Mouse (Mus musculus) megakaryocyte-erythroid progenitor cell, adult 5 weeks (primary cell): ENCODE data around the gene Fut7. TPM values are rescaled to one million over a fixed set of nuclear protein-coding genes. Genes with fewer than 3 reads are reported as not detected.

Experiments
- polyA plus RNA-seq: library from polyadenylated mRNA; stranded (reverse); fragments of >175 nt; gene quantifications from 2 replicates; pipeline ENCODE4 v1.2.3, GENCODE M21; 2012

The Fut7 gene
- polyA plus RNA-seq = 19.2 and 28.1 TPM in 2 replicates

DNA sequence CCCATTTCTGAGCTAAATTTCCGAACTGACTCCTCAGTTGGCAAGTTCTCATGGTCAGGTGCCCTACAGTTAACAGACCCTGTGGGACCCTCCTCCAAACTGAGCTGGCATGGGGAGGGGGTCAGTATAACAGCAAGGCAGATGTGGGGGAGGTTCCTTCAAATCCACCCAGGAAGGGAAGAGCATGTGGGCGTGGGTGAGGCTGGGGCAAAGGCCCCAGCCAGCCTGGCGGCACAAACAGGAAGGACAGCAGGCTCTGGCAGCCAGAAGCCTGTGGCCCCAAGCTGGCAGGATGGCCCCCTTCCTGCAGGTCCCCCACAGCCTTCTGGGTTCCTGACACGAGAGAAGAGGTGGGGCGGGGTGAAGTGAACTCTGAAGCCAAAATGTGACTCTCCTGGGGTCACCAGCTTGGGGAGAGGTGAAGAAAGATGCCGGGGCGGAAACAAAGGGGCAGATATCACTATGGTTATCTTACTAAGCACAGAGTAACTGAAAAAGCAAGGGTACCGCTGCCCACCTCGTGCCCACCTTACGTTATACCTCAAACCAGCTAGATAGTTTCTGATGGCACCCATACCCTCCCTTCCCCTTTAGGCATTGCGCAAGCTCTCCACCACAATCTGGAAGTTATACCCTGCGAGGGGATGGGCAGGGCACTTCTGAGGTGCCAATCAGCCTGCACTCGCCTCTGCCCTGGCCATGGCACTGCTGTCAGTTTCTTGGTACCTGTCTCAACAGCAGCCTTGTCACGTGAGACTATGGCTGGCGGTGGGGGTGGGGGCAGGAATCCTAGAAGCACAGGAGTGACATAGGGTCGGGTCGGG, at the start of gene Fut7:
Fut7 (plus strand) TSS at position 681 of the 824 bp plus-strand sequence.

DNA sequence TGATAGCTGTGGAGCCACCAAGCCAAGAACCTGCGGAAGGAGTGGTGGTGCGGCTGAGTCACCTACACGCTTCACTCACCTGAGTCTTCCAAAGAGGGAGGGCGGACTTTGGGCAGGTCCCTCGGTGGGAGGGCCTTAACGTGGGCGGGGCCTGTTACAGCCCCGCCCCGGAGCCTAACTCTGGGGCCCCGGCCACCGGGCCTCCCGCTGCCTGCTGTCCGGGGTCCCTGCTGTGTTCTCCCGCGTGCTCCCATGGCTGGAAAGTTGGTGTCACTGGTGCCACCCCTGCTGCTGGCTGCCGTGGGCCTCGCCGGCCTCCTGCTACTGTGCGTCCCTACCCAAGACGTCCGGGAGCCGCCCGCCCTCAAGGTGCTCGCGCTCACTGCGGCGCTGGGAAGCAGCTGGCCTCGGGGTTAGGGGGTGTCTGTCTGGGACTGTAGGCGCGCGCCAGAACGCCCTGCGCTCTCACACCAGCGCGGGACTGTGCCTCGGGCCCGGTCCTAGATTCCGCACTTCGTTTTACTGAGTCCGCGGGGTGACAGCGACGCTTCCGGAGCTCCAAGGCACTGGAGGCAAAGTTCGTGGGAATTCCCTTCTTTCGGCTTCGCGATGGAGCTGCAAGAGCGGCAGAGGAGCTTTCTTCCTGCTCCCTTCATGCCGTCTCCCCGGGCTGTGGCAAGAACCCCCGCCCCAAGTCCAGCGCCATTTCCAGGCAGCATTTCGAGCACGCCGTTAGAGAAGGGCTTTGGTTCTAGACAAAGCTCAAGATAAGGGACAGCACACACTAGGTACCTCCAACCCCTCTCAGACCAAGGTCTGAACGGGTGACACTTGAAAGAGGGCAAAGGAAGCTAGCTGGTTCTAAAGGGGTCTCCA, 27.1 kb upstream of the Fut7 start, which contains the start of gene Entpd2:
Entpd2 (plus strand) TSS at position 154 of the 876 bp plus-strand sequence.

DNA sequence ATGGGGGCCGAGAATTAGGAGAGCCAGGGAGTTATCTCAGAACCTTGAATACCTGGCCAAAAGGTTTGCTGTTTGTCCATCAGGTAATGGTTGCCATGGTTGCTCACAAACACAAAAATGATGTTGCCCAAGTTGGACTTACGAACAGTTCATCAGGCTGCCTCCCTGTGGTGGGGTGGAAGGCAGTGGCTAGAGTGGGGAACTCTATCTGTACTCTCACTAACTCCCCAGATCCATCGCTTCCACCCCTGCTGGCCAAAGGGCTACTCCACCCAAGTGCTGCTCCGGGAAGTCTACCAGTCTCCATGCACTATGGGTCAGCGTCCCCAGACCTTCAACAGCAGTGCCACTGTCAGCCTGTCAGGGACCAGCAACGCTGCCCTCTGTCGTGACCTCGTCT, 24.0 kb upstream of the Fut7 start, which contains the start of gene Npdc1:
Npdc1 (plus strand) TSS at position 301 of the 400 bp plus-strand sequence.

DNA sequence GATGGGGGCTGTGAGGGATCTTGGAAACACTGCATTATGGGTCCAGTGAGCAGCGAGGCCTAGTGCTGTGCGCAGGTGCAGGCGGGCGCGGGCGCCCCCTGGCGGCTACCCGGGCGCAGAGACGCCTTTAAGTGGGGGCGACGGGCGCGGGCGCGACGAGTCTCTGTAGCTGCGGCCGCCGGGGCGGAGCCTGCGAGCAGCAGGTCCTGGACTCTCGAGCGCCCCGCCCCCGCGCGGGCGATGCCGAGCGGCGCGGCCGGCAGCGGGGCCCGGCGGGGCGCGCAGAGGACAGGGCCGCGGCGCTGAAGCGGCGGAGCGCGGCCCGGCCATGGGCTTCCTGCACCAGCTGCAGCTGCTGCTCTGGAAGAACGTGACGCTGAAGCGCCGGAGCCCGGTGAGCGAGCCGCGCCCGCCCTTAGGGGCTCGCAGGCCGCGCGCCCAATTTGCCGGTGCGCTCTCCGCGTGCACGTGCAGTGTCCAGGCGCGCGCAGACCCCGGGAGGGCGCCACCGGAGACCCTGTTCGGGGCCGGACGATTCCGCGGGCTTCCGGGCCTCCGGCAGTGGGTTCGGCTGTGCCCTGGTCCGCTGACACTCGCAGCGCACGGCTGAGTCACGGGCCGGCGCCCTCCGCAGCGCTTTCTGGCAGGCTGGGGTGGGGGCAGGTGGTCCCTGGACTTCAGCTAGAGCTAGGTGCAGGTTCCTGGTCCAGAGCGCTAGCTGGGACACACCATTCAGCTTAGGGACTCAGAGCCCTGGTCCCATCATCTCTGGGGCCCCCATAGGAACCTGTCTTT, 5.6 kb downstream of the Fut7 start, which contains the start of gene Abca2:
Abca2 (plus strand) TSS at position 262 of the 795 bp plus-strand sequence.

DNA sequence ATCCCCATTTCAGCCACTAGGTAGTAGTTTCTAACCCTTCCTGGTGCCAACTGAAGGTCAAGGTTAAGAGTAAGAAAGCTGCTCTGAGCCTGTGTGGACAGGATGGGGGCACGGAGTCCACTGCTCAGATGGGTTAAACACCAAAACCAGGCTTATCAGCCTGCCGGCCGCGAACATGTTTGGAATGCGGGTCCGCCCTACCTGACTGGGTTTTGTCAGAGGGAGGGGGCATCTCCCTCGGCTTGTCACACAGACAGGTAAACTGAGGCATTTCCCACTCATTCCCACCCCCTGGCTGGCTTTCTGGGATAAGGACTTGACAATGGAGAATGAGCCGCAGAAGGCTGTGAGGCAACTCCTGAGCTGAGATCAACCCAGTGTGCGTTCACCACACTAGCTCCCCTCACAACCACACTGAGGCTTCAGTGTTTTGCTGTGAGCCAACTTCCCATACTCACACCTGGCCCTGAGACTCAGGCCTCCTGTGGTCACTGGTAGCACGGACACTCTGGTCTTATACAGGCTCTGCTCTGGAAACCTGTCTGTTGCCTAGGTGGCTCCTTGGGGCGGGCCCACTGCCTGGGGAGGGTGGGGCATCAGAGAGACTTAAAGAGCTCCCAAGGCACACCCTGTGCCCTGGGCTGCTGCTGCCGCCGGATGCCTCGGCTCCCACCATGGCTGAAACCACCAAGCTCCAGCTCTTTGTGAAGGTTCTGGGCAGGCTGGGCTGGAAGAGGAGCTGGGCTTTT, 33.3 kb downstream of the Fut7 start, which contains the start of gene Clic3:
Clic3 (plus strand) TSS at position 634 of the 749 bp plus-strand sequence.

DNA sequence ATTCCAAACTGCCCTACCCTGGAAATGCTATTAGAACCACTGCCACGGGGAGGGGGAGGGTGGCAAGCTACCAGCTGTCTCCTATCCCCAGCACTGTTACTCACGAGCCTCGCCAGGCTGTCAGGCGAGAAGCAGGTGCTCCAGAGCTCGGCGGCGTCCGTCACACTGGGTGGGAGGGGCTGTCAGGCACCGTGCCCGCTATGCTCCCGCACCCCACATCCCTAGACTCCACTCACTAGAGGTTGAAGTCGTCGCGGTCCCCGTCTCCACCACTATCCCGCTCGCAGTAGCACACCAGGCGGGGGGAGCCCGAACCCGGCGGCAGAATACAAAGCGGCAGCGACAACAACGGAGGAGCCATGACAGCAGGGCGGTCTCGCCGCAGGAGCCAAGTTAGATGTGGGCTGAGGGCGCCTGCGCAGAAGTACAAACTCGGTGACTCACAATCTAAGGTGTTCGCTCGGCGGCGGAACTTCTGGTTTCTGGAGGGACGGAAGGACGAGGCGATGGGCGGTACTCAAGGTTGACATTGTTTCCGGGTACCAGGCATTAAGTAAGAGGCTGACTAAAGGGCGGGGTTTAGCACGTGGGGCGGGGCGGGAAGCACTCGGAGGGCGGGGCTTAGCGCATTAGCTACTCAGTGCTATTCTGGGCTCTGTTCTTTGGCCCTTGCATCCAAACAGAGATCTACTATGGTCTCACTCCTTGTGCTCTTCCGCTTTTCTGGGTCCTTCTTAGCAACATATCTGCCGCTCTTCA, 37.7 kb downstream of the Fut7 start, which contains the start of gene Paxx:
Paxx (minus strand) TSS at position 544 of the 759 bp plus-strand sequence.

DNA sequence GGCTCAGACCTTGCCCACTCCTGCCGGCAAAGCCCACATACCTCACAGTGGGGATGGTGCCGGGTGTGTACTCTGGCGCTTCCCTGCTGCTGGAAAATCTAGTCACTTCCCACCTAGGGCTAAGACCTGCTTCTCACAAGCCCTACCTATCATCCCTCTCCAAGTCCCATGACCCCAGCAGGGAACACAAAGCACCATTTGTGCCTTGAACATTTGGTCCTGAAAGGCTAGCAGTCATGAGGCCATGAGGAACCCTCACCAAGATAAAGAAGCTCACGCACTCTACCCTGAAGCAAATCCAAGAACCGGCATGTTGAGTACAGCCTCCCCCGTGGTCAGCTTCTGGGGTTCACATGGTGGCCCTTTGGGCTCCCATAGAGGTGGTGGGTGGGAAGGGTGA, 46.9 kb downstream of the Fut7 start, which contains the start of gene Ptgds:
Ptgds (minus strand) TSS at position 78 of the 400 bp plus-strand sequence.

Other genes starting within 250 kb of the Fut7 start
- 4.1 and 6.7 TPM in 2 replicates for gene Nrarp, start 242.5 kb upstream of the Fut7 start, polyA plus RNA-seq
- gene Tor4a, start 226.4 kb upstream of the Fut7 start, polyA plus RNA-seq = 8.8 and 14.5 TPM in 2 replicates
- 26.8 and 30.3 TPM in 2 replicates for gene Nelfb, start 211.8 kb upstream of the Fut7 start, polyA plus RNA-seq
- gene Stpg3, start 208.6 kb upstream of the Fut7 start, polyA plus RNA-seq = 0.09 and 0.26 TPM in 2 replicates
- 0.07 and 0.15 TPM in 2 replicates for gene Fam166a, start 204.5 kb upstream of the Fut7 start, polyA plus RNA-seq
- gene Tubb4b, start 198.6 kb upstream of the Fut7 start, polyA plus RNA-seq = 382 and 509 TPM in 2 replicates
- gene Slc34a3, start 188.9 kb upstream of the Fut7 start, polyA plus RNA-seq = not detected in 2 replicates
- gene Rnf224, start 186.5 kb upstream of the Fut7 start, polyA plus RNA-seq = 0.12 and 0.18 TPM in 2 replicates
- 8.5 and 13.7 TPM in 2 replicates for gene Rnf208, start 181.0 kb upstream of the Fut7 start, polyA plus RNA-seq
- 0.22 TPM in 1 of 2 replicates, not detected in the other for gene Cysrt1, start 180.8 kb upstream of the Fut7 start, polyA plus RNA-seq
- gene AL732309.1, start 176.4 kb upstream of the Fut7 start, polyA plus RNA-seq = 2.8 TPM in 1 of 2 replicates, not detected in the other
- 7.3 and 8.5 TPM in 2 replicates for gene Tmem203, start 167.8 kb upstream of the Fut7 start, polyA plus RNA-seq
- 58.1 and 64.5 TPM in 2 replicates for gene Tprn, start 160.6 kb upstream of the Fut7 start, polyA plus RNA-seq
- 223 and 227 TPM in 2 replicates for gene Ssna1, start 150.8 kb upstream of the Fut7 start, polyA plus RNA-seq
- gene Anapc2, start 150.8 kb upstream of the Fut7 start, polyA plus RNA-seq = 23.1 and 24.8 TPM in 2 replicates
- gene Tmem210, start 135.1 kb upstream of the Fut7 start, polyA plus RNA-seq = not detected in 2 replicates
- not detected in 2 replicates for gene Lrrc26, start 133.4 kb upstream of the Fut7 start, polyA plus RNA-seq
- gene Grin1, start 104.1 kb upstream of the Fut7 start, polyA plus RNA-seq = 0.01 and 0.02 TPM in 2 replicates
- 27.2 and 28.1 TPM in 2 replicates for gene Man1b1, start 90.9 kb upstream of the Fut7 start, polyA plus RNA-seq
- gene Dpp7, start 66.9 kb upstream of the Fut7 start, polyA plus RNA-seq = 6.3 and 7.2 TPM in 2 replicates
- gene Uap1l1, start 57.6 kb upstream of the Fut7 start, polyA plus RNA-seq = 16.7 and 24.2 TPM in 2 replicates
- 35.8 and 46.8 TPM in 2 replicates for gene Sapcd2, start 50.9 kb upstream of the Fut7 start, polyA plus RNA-seq
- 0.09 and 0.39 TPM in 2 replicates for gene Entpd2, start 27.4 kb upstream of the Fut7 start, polyA plus RNA-seq
- 2.3 and 6.0 TPM in 2 replicates for gene Npdc1, start 23.9 kb upstream of the Fut7 start, polyA plus RNA-seq
- 58.0 and 85.3 TPM in 2 replicates for gene Abca2, start 5.4 kb downstream of the Fut7 start, polyA plus RNA-seq
- gene Clic3, start 33.6 kb downstream of the Fut7 start, polyA plus RNA-seq = 0.61 TPM in 1 of 2 replicates, not detected in the other
- gene Paxx, start 37.8 kb downstream of the Fut7 start, polyA plus RNA-seq = 81.2 and 90.9 TPM in 2 replicates
- 0.83 and 1.2 TPM in 2 replicates for gene Ptgds, start 46.8 kb downstream of the Fut7 start, polyA plus RNA-seq
- not detected in 2 replicates for gene Lcn12, start 70.6 kb downstream of the Fut7 start, polyA plus RNA-seq
- 39.7 and 48.0 TPM in 2 replicates for gene Fbxw5, start 77.5 kb downstream of the Fut7 start, polyA plus RNA-seq
- gene C8g, start 78.5 kb downstream of the Fut7 start, polyA plus RNA-seq = 0.13 and 0.45 TPM in 2 replicates
- 11.8 and 12.9 TPM in 2 replicates for gene Traf2, start 123.7 kb downstream of the Fut7 start, polyA plus RNA-seq
- gene Edf1, start 134.6 kb downstream of the Fut7 start, polyA plus RNA-seq = 607 and 733 TPM in 2 replicates
- gene Mamdc4, start 151.6 kb downstream of the Fut7 start, polyA plus RNA-seq = 2.5 and 2.7 TPM in 2 replicates
- gene Phpt1, start 152.0 kb downstream of the Fut7 start, polyA plus RNA-seq = 14.1 and 16.5 TPM in 2 replicates
- gene Ajm1, start 158.5 kb downstream of the Fut7 start, polyA plus RNA-seq = 0.37 and 0.81 TPM in 2 replicates
- gene Rabl6, start 185.3 kb downstream of the Fut7 start, polyA plus RNA-seq = 76.2 and 87.1 TPM in 2 replicates
- not detected in 2 replicates for gene Ccdc183, start 194.4 kb downstream of the Fut7 start, polyA plus RNA-seq
- gene Tmem141, start 198.7 kb downstream of the Fut7 start, polyA plus RNA-seq = 11.4 and 11.5 TPM in 2 replicates
- gene Fcna, start 204.8 kb downstream of the Fut7 start, polyA plus RNA-seq = 0.49 and 1.0 TPM in 2 replicates
- gene Lcn8, start 229.9 kb downstream of the Fut7 start, polyA plus RNA-seq = not detected in 2 replicates
- not detected in 2 replicates for gene Lcn5, start 234.7 kb downstream of the Fut7 start, polyA plus RNA-seq